Mouse (Mus musculus) forebrain, embryonic 11.5 days (tissue): ENCODE measurements at regions not wholly inside any gene's neighbourhood (a gene's known extent, or its start where the extent isn't known, plus 50 kb on each side); places are given as distances from the start of the nearest gene placed in this dataset.

ENCODE experiments used
- ATAC-seq: fragments of 200-750 bp; cut with Nextera tagmentation; replicated peaks from 2 replicates; pipeline ENCODE4 v1.8.0; 2017; ENCODE audit warnings: moderate TSS enrichment; ENCODE audit not compliant: low FRiP score
- DNase-seq: peaks from one replicate; pipeline ENCODE4 v3.0.0-alpha.2; 2017; ENCODE audit warnings: low spot score
- H3K27ac ChIP-seq: fragments of 300-500 bp; sonication (generic); 2 replicates; pipeline ENCODE4 v1.5.1; 2014; ENCODE audit warnings: low read depth, low read length
- H3K27me3 ChIP-seq: fragments of 300-500 bp; sonication (generic); 2 replicates; pipeline ENCODE4 v1.6.1; 2014; ENCODE audit warnings: mild to moderate bottlenecking, low read length, mixed read lengths; ENCODE audit not compliant: control insufficient read depth, insufficient read depth
- H3K36me3 ChIP-seq: fragments of 300-500 bp; sonication (generic); 2 replicates; pipeline ENCODE4 v1.6.1; 2014; ENCODE audit warnings: mild to moderate bottlenecking, low read length, moderate library complexity, mixed read lengths; ENCODE audit not compliant: control insufficient read depth, insufficient read depth
- H3K4me1 ChIP-seq: fragments of 300-500 bp; sonication (generic); replicated peaks from 2 replicates; pipeline ENCODE4 v1.6.1; 2014; ENCODE audit warnings: low read length, mixed read lengths; ENCODE audit not compliant: control insufficient read depth, insufficient read depth
- H3K4me2 ChIP-seq: fragments of 300-500 bp; sonication (generic); 2 replicates; pipeline ENCODE4 v1.6.1; 2014; ENCODE audit warnings: low read depth, mild to moderate bottlenecking, low read length, moderate library complexity, mixed read lengths; ENCODE audit not compliant: severe bottlenecking
- H3K4me3 ChIP-seq: fragments of 300-500 bp; sonication (generic); 2 replicates; pipeline ENCODE4 v1.5.1; 2014; ENCODE audit warnings: low read depth, low read length
- H3K9ac ChIP-seq: fragments of 300-500 bp; sonication (generic); 2 replicates; pipeline ENCODE4 v1.6.1; 2014; ENCODE audit warnings: low read length
- H3K9me3 ChIP-seq: fragments of 300-500 bp; sonication (generic); 2 replicates; pipeline ENCODE4 v1.6.1; 2016; ENCODE audit warnings: low read length, mixed read lengths; ENCODE audit not compliant: control insufficient read depth
- WGBS: fragments of 180-500 bp; shearing (Covaris S2); extraction: QIAGEN DNeasy Blood & Tissue Kit; methylation state at CpG from one replicate; pipeline ENCODE4 v1.1.7; 2014; 5-methylcytosine and 5-hydroxymethylcytosine counted together

- H3K4me1 ChIP-seq: peaks cover 21% of the 10 kb centered on the region
These were observed 102.5 kb upstream of the Unc5b start for GRCm38 (mm10) chr10:60933891-60934290.

GRCm38 (mm10) chr10:60932855-60933254 is 101.5 kb upstream of the Unc5b start:
- H3K9me3 ChIP-seq: no peaks in the 10 kb centered on the region
- H3K27me3 ChIP-seq: no peaks in the 10 kb centered on the region
- no peak overlapping the region for H3K27ac ChIP-seq
- H3K4me2 ChIP-seq: no peak overlapping the region
- H3K36me3 ChIP-seq: no peaks in the 10 kb centered on the region
- H3K4me3 ChIP-seq: no peak overlapping the region
- no peak for ATAC-seq
- H3K9ac ChIP-seq: no peak overlapping the region
- DNase-seq: no peak
- peaks cover 21% of the 10 kb centered on the region for H3K4me1 ChIP-seq
- WGBS: 26% methylated on average over 3 of the region's 3 CpGs

More at GRCm38 (mm10) chr10:60933891-60934290, 102.5 kb upstream of the Unc5b start:
- H3K27ac ChIP-seq: no peak overlapping the region
- no peaks in the 10 kb centered on the region for H3K9me3 ChIP-seq
- H3K36me3 ChIP-seq: no peaks in the 10 kb centered on the region
- H3K4me3 ChIP-seq: no peak overlapping the region
- DNase-seq (no peak), ATAC-seq (no peak)
- H3K9ac ChIP-seq: no peak overlapping the region
- no peaks in the 10 kb centered on the region for H3K27me3 ChIP-seq
- no peak overlapping the region for H3K4me2 ChIP-seq
- WGBS: 33% methylated on average over 7 of the region's 7 CpGs

- DNase-seq (no peak), ATAC-seq (no peak)
- Histone ChIP-seq H3K36me3 (no peaks in the 10 kb centered on the region), H3K9ac (no peak overlapping the region), H3K9me3 (no peaks in the 10 kb centered on the region), H3K4me3 (no peak overlapping the region), H3K27me3 (no peaks in the 10 kb centered on the region), H3K4me1 (peaks cover 12% of the 10 kb centered on the region; the same call in 1 of the 2 replicates), H3K4me2 (no peak overlapping the region), H3K27ac (no peak overlapping the region)
- 65% methylated on average over 22 of the region's 22 CpGs for WGBS
These were observed 100.6 kb upstream of the Unc5b start for GRCm38 (mm10) chr10:60931891-60932378.

DNA sequence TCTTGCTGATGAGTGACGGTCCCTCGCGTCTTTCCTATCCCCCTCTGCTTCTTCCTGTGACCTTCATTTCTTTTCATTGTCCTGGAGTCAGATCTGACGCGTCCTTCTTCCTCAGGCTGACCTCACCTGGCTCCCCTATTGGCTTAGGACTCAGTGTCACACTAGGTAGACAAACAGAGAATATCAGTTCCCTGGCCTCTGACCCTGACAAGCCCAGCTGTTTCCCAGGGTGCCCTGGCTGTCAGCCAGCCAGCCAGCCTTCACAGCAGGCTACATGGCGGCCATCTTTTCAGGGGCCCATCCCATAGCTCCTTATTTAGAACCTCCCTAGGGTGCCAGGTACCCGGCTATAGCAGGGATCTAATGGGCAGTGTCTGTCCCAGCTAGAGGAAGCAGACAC is 97.3 kb upstream of the Unc5b start:
- no peaks in the 10 kb centered on the region for H3K9me3 ChIP-seq
- 84% methylated on average over 7 of the region's 7 CpGs for WGBS
- no peak overlapping the region for H3K27ac ChIP-seq
- H3K4me1 ChIP-seq: peaks cover 22% of the 10 kb centered on the region
- no peaks in the 10 kb centered on the region for H3K36me3 ChIP-seq
- no peak overlapping the region for H3K4me2 ChIP-seq
- no peak overlapping the region for H3K4me3 ChIP-seq
- H3K9ac ChIP-seq: no peak overlapping the region
- DNase-seq (no peak), ATAC-seq (no peak)
- H3K27me3 ChIP-seq: no peaks in the 10 kb centered on the region

DNA sequence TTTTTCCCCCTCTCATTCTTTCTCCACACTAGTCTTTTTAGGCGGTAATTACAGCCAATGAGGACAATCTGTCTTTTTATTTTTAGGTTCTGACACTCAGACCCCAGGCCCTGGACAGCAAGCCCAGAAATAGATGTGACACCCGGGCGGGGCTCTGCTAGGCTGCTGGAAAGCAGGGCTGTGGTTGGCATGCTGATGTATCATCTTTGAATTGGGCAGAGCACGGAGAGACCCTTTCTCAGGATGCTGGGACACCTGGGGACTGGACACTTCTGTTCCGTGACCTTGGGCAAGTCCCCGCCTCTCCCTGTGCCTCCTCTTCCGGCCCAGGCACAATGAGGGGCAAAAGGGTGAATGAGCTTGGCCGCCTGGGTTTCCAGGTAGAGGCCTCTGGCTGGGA is 96.8 kb upstream of the Unc5b start:
- no peak overlapping the region for H3K4me3 ChIP-seq
- no peaks in the 10 kb centered on the region for H3K36me3 ChIP-seq
- no peak overlapping the region for H3K9ac ChIP-seq
- no peak overlapping the region for H3K4me2 ChIP-seq
- 76% methylated on average over 8 of the region's 8 CpGs for WGBS
- peaks cover 22% of the 10 kb centered on the region for H3K4me1 ChIP-seq
- no peak overlapping the region for H3K27ac ChIP-seq
- H3K9me3 ChIP-seq: no peaks in the 10 kb centered on the region
- no peaks in the 10 kb centered on the region for H3K27me3 ChIP-seq
- no peak for DNase-seq
- no peak for ATAC-seq

DNA sequence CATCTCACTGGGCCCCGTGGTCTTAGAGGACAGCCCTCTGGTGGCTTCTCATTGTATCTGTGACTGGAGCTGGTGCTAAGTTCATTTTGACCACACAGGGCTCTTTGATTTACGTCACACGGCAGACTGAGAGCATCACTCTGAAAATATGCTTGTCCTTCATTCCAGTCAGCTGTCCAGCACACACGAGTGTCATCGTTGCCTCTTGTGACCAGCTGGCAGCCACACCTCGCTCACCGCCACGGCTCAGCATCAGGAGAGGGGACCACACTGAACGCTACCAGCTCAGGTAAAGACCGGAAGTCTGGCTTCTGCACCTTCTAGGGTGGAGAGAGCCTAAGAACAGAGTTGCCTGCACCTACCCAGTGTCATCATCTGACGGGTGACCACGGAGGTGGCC is 95.3 kb upstream of the Unc5b start:
- peak; percentile 27 for DNase-seq
- Histone ChIP-seq H3K4me3 (no peak overlapping the region), H3K27ac (no peak overlapping the region), H3K27me3 (no peaks in the 10 kb centered on the region), H3K9me3 (no peaks in the 10 kb centered on the region), H3K36me3 (no peaks in the 10 kb centered on the region), H3K4me2 (no peak overlapping the region), H3K4me1 (peaks cover 22% of the 10 kb centered on the region), H3K9ac (no peak overlapping the region)
- WGBS: 87% methylated on average over 12 of the region's 12 CpGs
- no peak for ATAC-seq

DNA sequence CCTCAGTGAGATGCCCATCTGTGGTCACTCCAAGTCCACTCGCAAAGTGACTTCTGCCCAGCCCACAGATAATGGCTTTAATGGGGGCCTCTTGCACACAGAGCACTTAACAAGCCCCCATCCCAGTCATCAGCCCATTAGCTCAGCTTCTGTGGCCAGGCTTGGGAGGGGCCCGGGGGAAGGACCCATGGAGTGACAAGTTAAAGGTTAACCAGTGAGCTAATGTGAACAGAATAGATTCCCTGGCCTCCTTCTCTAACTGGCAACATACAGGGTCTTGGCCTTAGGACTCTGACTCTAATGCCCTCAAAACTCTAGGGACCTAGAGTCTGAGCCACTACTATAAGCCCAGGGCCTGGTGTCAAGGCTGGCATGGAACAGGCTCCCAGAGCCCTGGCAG is 94.3 kb upstream of the Unc5b start:
- H3K27me3 ChIP-seq: no peaks in the 10 kb centered on the region
- ATAC-seq: no peak
- no peaks in the 10 kb centered on the region for H3K9me3 ChIP-seq
- DNase-seq: peak; percentile 47
- no peak overlapping the region for H3K9ac ChIP-seq
- peaks cover 22% of the 10 kb centered on the region for H3K4me1 ChIP-seq
- no peak overlapping the region for H3K4me2 ChIP-seq
- no peaks in the 10 kb centered on the region for H3K36me3 ChIP-seq
- H3K4me3 ChIP-seq: no peak overlapping the region
- WGBS: 63% methylated on average over 2 of the region's 2 CpGs
- no peak overlapping the region for H3K27ac ChIP-seq

DNA sequence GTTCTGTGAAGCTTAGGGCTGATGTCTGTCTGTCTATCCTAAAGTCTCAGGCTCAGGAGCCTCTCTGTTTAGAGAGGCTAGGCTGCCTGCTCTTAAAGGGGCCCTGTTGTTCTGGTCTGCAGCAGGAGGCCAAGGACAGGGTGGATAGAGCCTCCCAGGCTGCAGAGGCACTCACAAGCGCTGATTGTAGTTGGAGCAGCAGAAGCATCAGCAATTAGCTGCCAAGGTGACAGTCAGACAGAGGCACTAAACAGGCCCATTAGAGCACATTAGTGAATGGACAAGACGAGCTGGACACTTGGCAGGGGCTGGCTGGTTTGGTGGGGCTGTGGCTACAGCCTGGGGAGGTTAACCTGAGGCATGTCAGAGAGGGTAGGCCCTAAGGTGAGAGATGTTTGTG is 93.8 kb upstream of the Unc5b start:
- H3K27ac ChIP-seq: peak overlapping the region; percentile 50
- 38% methylated on average over 2 of the region's 2 CpGs for WGBS
- DNase-seq: peak; percentile 48

DNA sequence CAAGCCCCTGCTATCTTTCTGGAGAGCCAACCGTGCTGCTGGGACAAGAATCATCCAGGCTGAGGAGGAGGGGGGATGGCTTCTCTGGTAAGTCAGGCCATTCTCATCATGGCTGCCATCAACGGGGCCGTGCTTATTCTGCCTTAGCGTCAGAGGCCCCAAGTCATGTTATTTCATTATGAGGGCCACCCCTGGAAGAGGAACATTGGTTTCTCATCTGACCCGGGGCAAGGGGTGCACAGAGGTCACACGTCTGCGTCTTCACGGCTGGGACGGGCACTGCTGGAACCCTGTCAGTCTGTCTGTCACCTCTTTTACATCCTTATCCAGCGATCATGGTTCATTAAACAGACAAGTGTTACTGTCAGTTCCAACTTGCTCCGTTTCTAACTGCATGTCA is 92.4 kb upstream of the Unc5b start:
- H3K4me3 ChIP-seq: no peak overlapping the region
- H3K9ac ChIP-seq: no peak overlapping the region; the same call in 1 of the 2 replicates
- DNase-seq (peak; percentile 48), ATAC-seq (no peak)
- no peaks in the 10 kb centered on the region for H3K9me3 ChIP-seq
- H3K27ac ChIP-seq: no peak overlapping the region
- no peaks in the 10 kb centered on the region for H3K36me3 ChIP-seq
- no peak overlapping the region for H3K4me2 ChIP-seq
- peaks cover 17% of the 10 kb centered on the region for H3K4me1 ChIP-seq
- no peaks in the 10 kb centered on the region for H3K27me3 ChIP-seq
- 43% methylated on average over 11 of the region's 11 CpGs for WGBS

More for the DNA sequence above, 93.8 kb upstream of the Unc5b start:
- ATAC-seq: no peak
- Histone ChIP-seq H3K4me2 (no peak overlapping the region), H3K4me3 (no peak overlapping the region), H3K27me3 (no peaks in the 10 kb centered on the region), H3K36me3 (no peaks in the 10 kb centered on the region), H3K9me3 (no peaks in the 10 kb centered on the region), H3K9ac (no peak overlapping the region), H3K4me1 (peaks cover 22% of the 10 kb centered on the region)
